Mouse (Mus musculus): ENCODE measurements around the gene Pkd2l1. TPM values are rescaled to one million over a fixed set of nuclear protein-coding genes. Genes with fewer than 3 reads are reported as not detected.

The Pkd2l1 gene
- not detected for polyA plus RNA-seq (2012; fragmentation: generic; extraction: Trizol)
- long read RNA-seq, experiment 1, result 0 reads
- long read RNA-seq, experiment 2, result 0 reads

DNA sequence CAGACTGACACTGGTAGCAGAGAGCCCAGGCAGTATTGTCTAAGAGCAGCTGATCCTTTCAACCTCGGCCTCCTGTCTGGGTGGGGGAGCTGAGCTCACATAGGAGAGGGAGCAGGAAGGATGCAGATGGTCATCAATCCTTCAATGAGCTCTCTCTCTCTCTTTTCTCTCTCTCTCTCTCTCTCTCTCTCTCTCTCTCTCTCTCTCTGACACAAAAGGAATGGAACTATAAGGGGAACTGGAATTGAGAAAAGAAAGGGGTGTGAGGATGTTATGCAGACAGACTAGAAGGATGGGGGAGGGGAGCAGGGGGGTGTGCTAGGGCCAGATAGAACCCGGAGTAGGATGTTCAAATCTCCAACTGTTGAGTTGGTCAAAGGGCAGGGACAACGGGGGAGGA is at the start of gene Pkd2l1:
Gene Pkd2l1 (minus strand): TSS at position 101 of the 400 bp plus-strand sequence.
- Histone ChIP-seq H3ac (ENCODE audit: control insufficient read depth, insufficient read length, low read depth) (no peak within 1 kb of the TSS), H3K79me2 (ENCODE audit: control insufficient read depth, insufficient read depth) (no peaks in the 10 kb centered on the region), H3K36me3 (ENCODE audit: control insufficient read depth, insufficient read depth) (no peaks in the 10 kb centered on the region), H3K4me3 (ENCODE audit: insufficient read depth, poor library complexity, severe bottlenecking) (no peak within 1 kb of the TSS), H3K79me3 (ENCODE audit: low read depth) (no peaks in the 10 kb centered on the region), H3K27me3 (ENCODE audit: control insufficient read depth, insufficient read depth, insufficient read length) (peaks cover 36% of the 10 kb centered on the region)
- TF ChIP-seq CTCF (IDR thresholded peaks at IDR 0.05; ENCODE audit: control insufficient read depth, insufficient read depth, insufficient read length) (no peak), MAX (IDR thresholded peaks at IDR 0.05) (no peak)

- H3K27me3 ChIP-seq (ENCODE audit: control insufficient read depth, insufficient read depth, insufficient read length), result no peaks in the 10 kb centered on the region
- TF ChIP-seq MYOG (IDR thresholded peaks at IDR 0.05; ENCODE audit: control insufficient read depth, extremely low read depth, insufficient read length) (no peak), MYOD1 (IDR thresholded peaks at IDR 0.05; ENCODE audit: control insufficient read depth, insufficient read length, low read depth) (no peak), MAX (IDR thresholded peaks at IDR 0.05) (no peak), CEBPB (IDR thresholded peaks at IDR 0.05; ENCODE audit: low read depth) (no peak), USF1 (IDR thresholded peaks at IDR 0.05; ENCODE audit: low read depth) (no peak), FOSL1 (IDR thresholded peaks at IDR 0.05; ENCODE audit: insufficient read depth, low read length, poor library complexity, severe bottlenecking) (no peak), CTCF (IDR thresholded peaks at IDR 0.05; ENCODE audit: control insufficient read depth, insufficient read depth, insufficient read length) (no peak)
- no peaks in the 10 kb centered on the region for H3K79me3 ChIP-seq (ENCODE audit: low read depth)
- no peaks in the 10 kb centered on the region for H3K36me3 ChIP-seq (ENCODE audit: control insufficient read depth, insufficient read depth)
- no peak overlapping the region for H3ac ChIP-seq (ENCODE audit: control insufficient read depth, insufficient read length, low read depth)
- H3K4me3 ChIP-seq (ENCODE audit: insufficient read depth, poor library complexity, severe bottlenecking), result no peak overlapping the region
- no peaks in the 10 kb centered on the region for H3K79me2 ChIP-seq (ENCODE audit: control insufficient read depth, insufficient read depth)
These were observed 46.7 kb upstream of the Pkd2l1 start for GRCm38 (mm10) chr19:44238906-44239305.

DNA sequence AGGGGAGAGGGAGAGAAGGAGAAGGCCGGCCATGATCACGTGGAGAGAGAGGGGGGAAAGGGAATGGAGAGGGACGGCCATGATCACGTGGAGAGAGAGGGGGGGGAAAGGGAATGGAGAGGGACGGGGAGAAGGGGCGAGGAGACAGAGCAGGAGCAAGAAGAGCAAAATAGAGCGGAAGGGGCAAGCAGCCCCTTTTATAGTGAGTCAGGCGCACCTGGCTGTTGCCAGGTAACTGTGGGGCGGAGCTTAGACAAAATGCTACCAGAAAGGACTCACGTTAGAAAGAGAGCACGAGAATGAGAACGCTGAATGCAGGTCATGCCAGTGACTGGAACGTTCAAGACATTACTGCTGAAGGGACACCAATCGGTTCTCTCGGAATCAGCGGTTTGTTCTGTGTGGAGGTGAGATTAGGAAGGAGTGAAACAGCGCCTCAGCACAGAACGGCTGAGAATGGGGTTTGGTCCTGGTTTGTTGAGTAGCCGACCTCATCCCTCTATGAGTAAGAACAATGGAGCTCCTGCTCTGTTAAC is 45.3 kb upstream of the Pkd2l1 start:
- Histone ChIP-seq H3K27me3 (ENCODE audit: control insufficient read depth, insufficient read depth, insufficient read length) (no peaks in the 10 kb centered on the region), H3K4me3 (ENCODE audit: insufficient read depth, poor library complexity, severe bottlenecking) (no peak overlapping the region), H3K79me3 (ENCODE audit: low read depth) (no peaks in the 10 kb centered on the region), H3ac (ENCODE audit: control insufficient read depth, insufficient read length, low read depth) (no peak overlapping the region), H3K79me2 (ENCODE audit: control insufficient read depth, insufficient read depth) (no peaks in the 10 kb centered on the region), H3K36me3 (ENCODE audit: control insufficient read depth, insufficient read depth) (no peaks in the 10 kb centered on the region)
- TF ChIP-seq MYOG (IDR thresholded peaks at IDR 0.05; ENCODE audit: control insufficient read depth, extremely low read depth, insufficient read length) (no peak), USF1 (IDR thresholded peaks at IDR 0.05; ENCODE audit: low read depth) (no peak), CEBPB (IDR thresholded peaks at IDR 0.05; ENCODE audit: low read depth) (no peak), MAX (IDR thresholded peaks at IDR 0.05) (no peak), FOSL1 (IDR thresholded peaks at IDR 0.05; ENCODE audit: insufficient read depth, low read length, poor library complexity, severe bottlenecking) (no peak), MYOD1 (IDR thresholded peaks at IDR 0.05; ENCODE audit: control insufficient read depth, insufficient read length, low read depth) (no peak), CTCF (IDR thresholded peaks at IDR 0.05; ENCODE audit: control insufficient read depth, insufficient read depth, insufficient read length) (no peak)

- Histone ChIP-seq H3ac (ENCODE audit: control insufficient read depth, insufficient read length, low read depth) (no peak overlapping the region), H3K79me2 (ENCODE audit: control insufficient read depth, insufficient read depth) (no peaks in the 10 kb centered on the region), H3K4me3 (ENCODE audit: insufficient read depth, poor library complexity, severe bottlenecking) (no peak overlapping the region), H3K36me3 (ENCODE audit: control insufficient read depth, insufficient read depth) (no peaks in the 10 kb centered on the region), H3K79me3 (ENCODE audit: low read depth) (no peaks in the 10 kb centered on the region), H3K27me3 (ENCODE audit: control insufficient read depth, insufficient read depth, insufficient read length) (no peaks in the 10 kb centered on the region)
- TF ChIP-seq FOSL1 (IDR thresholded peaks at IDR 0.05; ENCODE audit: insufficient read depth, low read length, poor library complexity, severe bottlenecking) (no peak), USF1 (IDR thresholded peaks at IDR 0.05; ENCODE audit: low read depth) (no peak), MYOD1 (IDR thresholded peaks at IDR 0.05; ENCODE audit: control insufficient read depth, insufficient read length, low read depth) (no peak), CEBPB (IDR thresholded peaks at IDR 0.05; ENCODE audit: low read depth) (no peak), MAX (IDR thresholded peaks at IDR 0.05) (no peak), MYOG (IDR thresholded peaks at IDR 0.05; ENCODE audit: control insufficient read depth, extremely low read depth, insufficient read length) (no peak), CTCF (IDR thresholded peaks at IDR 0.05; ENCODE audit: control insufficient read depth, insufficient read depth, insufficient read length) (no peak)
These were observed 39.4 kb upstream of the Pkd2l1 start for GRCm38 (mm10) chr19:44231608-44232151.

- no peaks in the 10 kb centered on the region for H3K79me2 ChIP-seq (ENCODE audit: control insufficient read depth, insufficient read depth)
- no peak overlapping the region for H3ac ChIP-seq (ENCODE audit: control insufficient read depth, insufficient read length, low read depth)
- no peak overlapping the region for H3K4me3 ChIP-seq (ENCODE audit: insufficient read depth, poor library complexity, severe bottlenecking)
- TF ChIP-seq CTCF (IDR thresholded peaks at IDR 0.05; ENCODE audit: control insufficient read depth, insufficient read depth, insufficient read length) (no peak), MYOG (IDR thresholded peaks at IDR 0.05; ENCODE audit: control insufficient read depth, extremely low read depth, insufficient read length) (no peak), CEBPB (IDR thresholded peaks at IDR 0.05; ENCODE audit: low read depth) (no peak), USF1 (IDR thresholded peaks at IDR 0.05; ENCODE audit: low read depth) (no peak), MAX (IDR thresholded peaks at IDR 0.05) (no peak), FOSL1 (IDR thresholded peaks at IDR 0.05; ENCODE audit: insufficient read depth, low read length, poor library complexity, severe bottlenecking) (no peak), MYOD1 (IDR thresholded peaks at IDR 0.05; ENCODE audit: control insufficient read depth, insufficient read length, low read depth) (no peak)
- H3K27me3 ChIP-seq (ENCODE audit: control insufficient read depth, insufficient read depth, insufficient read length), result no peaks in the 10 kb centered on the region
- no peaks in the 10 kb centered on the region for H3K36me3 ChIP-seq (ENCODE audit: control insufficient read depth, insufficient read depth)
- no peaks in the 10 kb centered on the region for H3K79me3 ChIP-seq (ENCODE audit: low read depth)
These were observed 38.0 kb upstream of the Pkd2l1 start for GRCm38 (mm10) chr19:44230212-44230611.

DNA sequence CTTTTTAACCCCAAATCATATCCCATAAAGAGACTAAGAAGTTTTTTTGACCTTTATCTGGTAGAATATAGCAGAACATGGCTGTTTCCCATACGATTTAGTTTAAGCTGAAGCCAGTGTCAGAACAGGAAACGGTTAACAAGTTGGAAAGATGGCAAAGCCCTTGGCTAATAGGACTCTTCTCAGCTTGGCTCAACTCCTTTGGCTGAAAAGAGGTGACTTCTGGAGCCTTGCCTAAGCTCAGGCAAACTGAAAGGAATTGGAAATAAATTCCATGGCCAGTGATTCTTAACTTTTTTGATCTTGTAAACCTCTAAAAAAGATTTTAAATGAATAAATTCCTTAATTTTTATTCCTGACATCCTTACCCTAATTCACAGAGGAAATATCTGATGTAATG is 37.5 kb upstream of the Pkd2l1 start:
- Histone ChIP-seq H3K27me3 (ENCODE audit: control insufficient read depth, insufficient read depth, insufficient read length) (no peaks in the 10 kb centered on the region), H3K4me3 (ENCODE audit: insufficient read depth, poor library complexity, severe bottlenecking) (no peak overlapping the region), H3K36me3 (ENCODE audit: control insufficient read depth, insufficient read depth) (no peaks in the 10 kb centered on the region), H3ac (ENCODE audit: control insufficient read depth, insufficient read length, low read depth) (no peak overlapping the region), H3K79me3 (ENCODE audit: low read depth) (no peaks in the 10 kb centered on the region), H3K79me2 (ENCODE audit: control insufficient read depth, insufficient read depth) (no peaks in the 10 kb centered on the region)
- no peak for TF ChIP-seq CTCF (IDR thresholded peaks at IDR 0.05; ENCODE audit: control insufficient read depth, insufficient read depth, insufficient read length)
